Mouse (Mus musculus) MEL (cell line): ENCODE measurements at regions not wholly inside any gene's neighbourhood (a gene's known extent, or its start where the extent isn't known, plus 50 kb on each side); places are given as distances from the start of the nearest gene placed in this dataset.

Experiments
- DNase-seq: peaks from one replicate; pipeline ENCODE4 v3.0.0; 2011; ENCODE audit warnings: low read depth, low spot score
- H3K27ac ChIP-seq: 2 replicates; pipeline ENCODE4 v1.5.1; 2012; ENCODE audit warnings: low read depth, mild to moderate bottlenecking, control low read depth, low read length, moderate library complexity; ENCODE audit not compliant: control insufficient read depth
- H3K27me3 ChIP-seq, 2 experiments: fragments of 150-350 bp in 1 of 2; sonication (generic) in 1 of 2; 2 replicates each; pipeline ENCODE4 v1.6.1; 2012; ENCODE audit warnings: low read length in 2 of 2, mild to moderate bottlenecking in 2 of 2, improper control_type of control experiment in 1 of 2, moderate library complexity in 1 of 2; ENCODE audit not compliant: insufficient read depth in 2 of 2, control insufficient read depth in 1 of 2
- H3K36me3 ChIP-seq, 2 experiments: 2 replicates each; pipeline ENCODE4 v1.6.1; 2012 to 2014; ENCODE audit warnings: low read length in 2 of 2, improper control_type of control experiment in 1 of 2, inconsistent platforms in 1 of 2, mild to moderate bottlenecking in 1 of 2; ENCODE audit not compliant: insufficient read depth in 2 of 2, control insufficient read depth in 1 of 2
- H3K4me1 ChIP-seq, 2 experiments: fragments of 150-350 bp in 1 of 2; sonication (generic) in 1 of 2; 2 replicates each; pipeline ENCODE4 v1.6.1; 2012; ENCODE audit warnings: low read length in 2 of 2, improper control_type of control experiment in 1 of 2, mild to moderate bottlenecking in 1 of 2; ENCODE audit not compliant: insufficient read depth in 2 of 2, control insufficient read depth in 1 of 2
- H3K4me3 ChIP-seq, 2 experiments: fragments of 150-350 bp in 1 of 2; sonication (generic) in 1 of 2; 2 replicates each; pipeline ENCODE4 v1.5.1; 2012; ENCODE audit warnings: low read depth in 2 of 2, low read length in 2 of 2, mild to moderate bottlenecking in 2 of 2, moderate library complexity in 2 of 2, control low read depth in 1 of 2, improper control_type of control experiment in 1 of 2; ENCODE audit not compliant: control insufficient read depth in 1 of 2, insufficient read depth in 1 of 2
- H3K79me2 ChIP-seq: 2 replicates; pipeline ENCODE4 v1.6.1; 2012; ENCODE audit warnings: mild to moderate bottlenecking, low read length, moderate library complexity; ENCODE audit not compliant: control insufficient read depth, poor library complexity, insufficient read depth
- H3K9ac ChIP-seq: 2 replicates; pipeline ENCODE4 v1.6.1; 2012; ENCODE audit warnings: low read depth, mild to moderate bottlenecking, control low read depth, low read length, moderate library complexity; ENCODE audit not compliant: control insufficient read depth, poor library complexity, severe bottlenecking
- H3K9me3 ChIP-seq: fragments of 150-350 bp; sonication (generic); replicated peaks from 2 replicates; pipeline ENCODE4 v1.6.1; 2012; ENCODE audit warnings: mild to moderate bottlenecking, low read length, improper control_type of control experiment, moderate library complexity; ENCODE audit not compliant: insufficient read depth
- BHLHE40 ChIP-seq: IDR thresholded peaks from 2 replicates; pipeline ENCODE4 v1.6.1; 2012; ENCODE audit warnings: low read depth, mild to moderate bottlenecking, inconsistent platforms, low read length, improper control_type of control experiment, borderline replicate concordance
- CHD2 ChIP-seq: IDR thresholded peaks from 2 replicates; pipeline ENCODE4 v1.6.1; 2011; ENCODE audit warnings: low read length, improper control_type of control experiment
- E2F4 ChIP-seq: IDR thresholded peaks from 2 replicates; pipeline ENCODE4 v1.6.1; 2011; ENCODE audit warnings: low read depth, low read length, improper control_type of control experiment, borderline replicate concordance
- ETS1 ChIP-seq: IDR thresholded peaks from 2 replicates; pipeline ENCODE4 v1.6.1; 2012; ENCODE audit warnings: low read depth, mild to moderate bottlenecking, inconsistent platforms, low read length, improper control_type of control experiment, moderate library complexity
- JUND ChIP-seq: IDR thresholded peaks from 2 replicates; pipeline ENCODE4 v1.6.1; 2011; ENCODE audit warnings: low read depth, mild to moderate bottlenecking, improper control_type of control experiment, low read length
- KAT2A ChIP-seq: conservative IDR thresholded peaks from 2 replicates; pipeline ENCODE4 v1.6.1; 2012; ENCODE audit warnings: low read depth, low read length, improper control_type of control experiment, inconsistent platforms
- MAX ChIP-seq: IDR thresholded peaks from 2 replicates; pipeline ENCODE4 v1.6.1; 2011; ENCODE audit warnings: low read length, improper control_type of control experiment
- MYC ChIP-seq: IDR thresholded peaks from 2 replicates; pipeline ENCODE4 v1.6.1; 2011; ENCODE audit warnings: low read depth, mild to moderate bottlenecking, low read length, improper control_type of control experiment, moderate library complexity
- NRF1 ChIP-seq: IDR thresholded peaks from 2 replicates; pipeline ENCODE4 v1.6.1; 2014; ENCODE audit warnings: low read depth, mild to moderate bottlenecking, inconsistent platforms, low read length, improper control_type of control experiment, moderate library complexity; ENCODE audit not compliant: poor library complexity, insufficient read depth, severe bottlenecking
- POLR2A ChIP-seq, 2 experiments: IDR thresholded peaks; 2 replicates each; pipeline ENCODE4 v1.6.1; 2011 to 2012; ENCODE audit warnings: low read length in 2 of 2, mild to moderate bottlenecking in 2 of 2, control low read depth in 1 of 2, improper control_type of control experiment in 1 of 2, low read depth in 1 of 2, moderate library complexity in 1 of 2; ENCODE audit not compliant: control insufficient read depth in 1 of 2, insufficient read depth in 1 of 2, poor library complexity in 1 of 2
- POLR2AphosphoS2 ChIP-seq: IDR thresholded peaks from 2 replicates; pipeline ENCODE4 v1.6.1; 2011; ENCODE audit warnings: low read length, improper control_type of control experiment
- POLR2AphosphoS5 ChIP-seq: IDR thresholded peaks from 2 replicates; pipeline ENCODE4 v1.6.1; 2012; ENCODE audit warnings: low read depth, borderline replicate concordance, mild to moderate bottlenecking, inconsistent platforms, low read length, moderate library complexity, mixed read lengths
- RAD21 ChIP-seq: IDR thresholded peaks from 2 replicates; pipeline ENCODE4 v1.6.1; 2011; ENCODE audit warnings: mild to moderate bottlenecking, low read depth, low read length, improper control_type of control experiment
- RCOR1 ChIP-seq: IDR thresholded peaks from 2 replicates; pipeline ENCODE4 v1.6.1; 2012; ENCODE audit warnings: low read depth, mild to moderate bottlenecking, inconsistent platforms, low read length, improper control_type of control experiment
- SIN3A ChIP-seq: IDR thresholded peaks from 2 replicates; pipeline ENCODE4 v1.6.1; 2012; ENCODE audit warnings: low read length, improper control_type of control experiment, inconsistent platforms
- SMC3 ChIP-seq: IDR thresholded peaks from 2 replicates; pipeline ENCODE4 v1.6.1; 2011; ENCODE audit warnings: low read depth, low read length, improper control_type of control experiment
- UBTF ChIP-seq: IDR thresholded peaks from 2 replicates; pipeline ENCODE4 v1.6.1; 2012; ENCODE audit warnings: low read depth, mild to moderate bottlenecking, inconsistent platforms, low read length, improper control_type of control experiment, moderate library complexity, borderline replicate concordance; ENCODE audit not compliant: insufficient read depth
- ZC3H11A ChIP-seq: IDR thresholded peaks from 2 replicates; pipeline ENCODE4 v1.6.1; 2012; ENCODE audit warnings: low read depth, mild to moderate bottlenecking, inconsistent platforms, low read length, improper control_type of control experiment
- ZKSCAN1 ChIP-seq: IDR thresholded peaks from 2 replicates; pipeline ENCODE4 v1.6.1; 2012; ENCODE audit warnings: low read depth, mild to moderate bottlenecking, inconsistent platforms, low read length, improper control_type of control experiment, moderate library complexity
- ZMIZ1 ChIP-seq: IDR thresholded peaks from 2 replicates; pipeline ENCODE4 v1.6.1; 2012; ENCODE audit warnings: low read depth, mild to moderate bottlenecking, inconsistent platforms, low read length, improper control_type of control experiment, moderate library complexity
- ZNF384 ChIP-seq: IDR thresholded peaks from 2 replicates; pipeline ENCODE4 v1.6.1; 2012; ENCODE audit warnings: low read depth, mild to moderate bottlenecking, inconsistent platforms, low read length, improper control_type of control experiment

- Histone ChIP-seq H3K36me3 (no peaks in the 10 kb centered on the region), H3K79me2 (no peaks in the 10 kb centered on the region), H3K9ac (no peak overlapping the region)
- TF ChIP-seq RCOR1 (no peak), SIN3A (no peak), BHLHE40 (no peak), POLR2AphosphoS5 (no peak), CHD2 (no peak), RAD21 (no peak), KAT2A (no peak)
- TF ChIP-seq, all 39 proteins: peak for 0
- DNase-seq: no peak
- Histone ChIP-seq H3K4me3 (no peak overlapping the region), H3K4me1 (no peaks in the 10 kb centered on the region), H3K27ac (no peak overlapping the region), H3K9me3 (no peaks in the 10 kb centered on the region), H3K27me3 (no peaks in the 10 kb centered on the region)
Observed at GRCm38 (mm10) chr8:116837991-116838390, 83.3 kb downstream of the Cmc2 start.

- no peak for DNase-seq
- Histone ChIP-seq H3K27me3 (no peaks in the 10 kb centered on the region), H3K9ac (no peak overlapping the region), H3K79me2 (no peaks in the 10 kb centered on the region), H3K4me3 (no peak overlapping the region), H3K36me3 (no peaks in the 10 kb centered on the region), H3K9me3 (no peaks in the 10 kb centered on the region), H3K4me1 (no peaks in the 10 kb centered on the region), H3K27ac (no peak overlapping the region)
- no peak for TF ChIP-seq POLR2A (IDR thresholded peaks at IDR 0.05; ENCODE audit: control insufficient read depth in 1 of 2, insufficient read depth in 1 of 2, low read depth in 1 of 2, low read length in 2 of 2, poor library complexity in 1 of 2)
- no peak for TF ChIP-seq BHLHE40
- TF ChIP-seq NRF1: no peak
- TF ChIP-seq ETS1: no peak
- TF ChIP-seq ZNF384: no peak
- no peak for TF ChIP-seq SMC3
- TF ChIP-seq MAX: no peak
- TF ChIP-seq E2F4: no peak
Observed at GRCm38 (mm10) chr8:116832181-116832580, 89.1 kb downstream of the Cmc2 start.

- H3K9me3 ChIP-seq: no peaks in the 10 kb centered on the region
- no peaks in the 10 kb centered on the region for H3K79me2 ChIP-seq
- no peaks in the 10 kb centered on the region for H3K36me3 ChIP-seq
- no peaks in the 10 kb centered on the region for H3K4me1 ChIP-seq
- TF ChIP-seq UBTF: no peak
- no peak for TF ChIP-seq MYC
- no peak for TF ChIP-seq RCOR1
- no peak for TF ChIP-seq NRF1
- no peak for TF ChIP-seq ZC3H11A
- TF ChIP-seq POLR2AphosphoS2: no peak
- TF ChIP-seq SMC3: no peak
- no peak for TF ChIP-seq ETS1
- no peak for TF ChIP-seq KAT2A
- TF ChIP-seq RAD21: no peak
- no peak for TF ChIP-seq ZKSCAN1
- TF ChIP-seq JUND: no peak
- TF ChIP-seq ZMIZ1: no peak
- no peaks in the 10 kb centered on the region for H3K27me3 ChIP-seq
- no peak overlapping the region for H3K27ac ChIP-seq
- no peak for DNase-seq
- no peak overlapping the region for H3K9ac ChIP-seq
- H3K4me3 ChIP-seq: no peak overlapping the region
Observed at GRCm38 (mm10) chr8:116829631-116830030, 91.6 kb downstream of the Cmc2 start.
